Comparison of ENCODE assay signal across 20 mouse cellular contexts in the genomic region with DNA sequence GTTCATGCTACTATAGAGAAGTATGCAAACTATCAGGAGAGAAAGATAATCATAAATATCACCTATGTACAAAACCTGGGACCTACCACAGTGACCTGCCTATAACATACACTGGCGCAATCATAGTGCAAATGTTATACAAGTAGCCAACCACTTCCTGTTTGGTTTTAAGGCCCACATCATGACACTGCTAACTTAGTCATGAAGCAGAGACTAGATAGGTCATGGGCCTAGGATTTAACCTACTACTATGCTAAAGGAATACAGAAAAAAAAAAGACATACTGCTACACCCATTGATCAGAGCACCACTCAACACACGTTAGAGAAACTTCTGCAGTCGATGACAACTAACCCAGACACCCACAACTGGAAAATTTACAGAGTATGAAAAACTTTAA.
DNase-seq lines count a peak whose midpoint lies in the region; ATAC-seq and TF ChIP-seq lines count a peak whose summit lies in the region.
"Had no signal": no experiment of that assay in that cellular context is flagged by ENCODE, and none has a peak within 500 bp of the region (broad histone marks: within the 10 kb centered on the region; RNA-seq: fewer than 3 reads in every experiment).

No protein-coding gene starts in this region.

- H3K36me3 ChIP-seq in forebrain, embryonic 15.5 days = no peaks in the 10 kb centered on the region
- no peaks in the 10 kb centered on the region for H3K36me3 ChIP-seq in intestine, postnatal 0 days (ENCODE audit: control insufficient read depth, insufficient read depth)
- H3K36me3 ChIP-seq: embryonic facial prominence, embryonic 15.5 days; forebrain, embryonic 10.5 days; heart, embryonic 13.5 days; hindbrain, embryonic 15.5 days had no signal

- no peak overlapping the region for H3K4me2 ChIP-seq in forebrain, embryonic 15.5 days (replicated peaks)
- no peak overlapping the region for H3K4me2 ChIP-seq in intestine, postnatal 0 days (replicated peaks; ENCODE audit: low read depth)
- H3K4me2 ChIP-seq: embryonic facial prominence, embryonic 15.5 days; heart, embryonic 13.5 days; hindbrain, embryonic 15.5 days had no signal

- H3K4me1 ChIP-seq in forebrain, embryonic 15.5 days = peaks cover 13% of the 10 kb centered on the region
- no peaks in the 10 kb centered on the region for H3K4me1 ChIP-seq in intestine, postnatal 0 days (replicated peaks; ENCODE audit: control insufficient read depth, insufficient read depth, low read length)
- H3K4me1 ChIP-seq: heart, embryonic 13.5 days had no signal

- TF ChIP-seq CTCF in intestine, postnatal 0 days (IDR thresholded peaks at IDR 0.05; ENCODE audit: low read depth) = no peak

- H3K27me3 ChIP-seq in forebrain, embryonic 15.5 days = no peaks in the 10 kb centered on the region
- no peaks in the 10 kb centered on the region for H3K27me3 ChIP-seq in intestine, postnatal 0 days (replicated peaks; ENCODE audit: control insufficient read depth, insufficient read depth, low read length)
- H3K27me3 ChIP-seq: embryonic facial prominence, embryonic 15.5 days; heart, embryonic 13.5 days; hindbrain, embryonic 15.5 days had no signal

- 93% methylated on average over 3 of the region's 3 CpGs for WGBS in forebrain, embryonic 15.5 days
- over 99% methylated on average over 3 of the region's 3 CpGs for WGBS in intestine, postnatal 0 days

- H3K27ac ChIP-seq in forebrain, embryonic 15.5 days (replicated peaks) = no peak overlapping the region
- H3K27ac ChIP-seq in intestine, postnatal 0 days (ENCODE audit: low read depth, low read length) = no peak overlapping the region
- H3K27ac ChIP-seq: embryonic facial prominence, embryonic 15.5 days; forebrain, embryonic 10.5 days; heart, embryonic 13.5 days; hindbrain, embryonic 15.5 days had no signal

- no peak for DNase-seq in adipocyte (ENCODE audit: low spot score)
- DNase-seq in adrenal gland, postnatal 36 days = no peak
- DNase-seq: adrenal gland, postnatal 14 days; B cell, adult 2 months; cerebellum, adult 2 months; cerebellum, postnatal 10 days; embryo, embryonic 11 days; heart, postnatal 36 days; kidney, adult 18-20 months had no signal

- H3K9ac ChIP-seq in forebrain, embryonic 15.5 days (replicated peaks) = no peak overlapping the region
- no peak overlapping the region for H3K9ac ChIP-seq in intestine, postnatal 0 days (ENCODE audit: low read depth, low read length)
- H3K9ac ChIP-seq: embryonic facial prominence, embryonic 15.5 days; heart, embryonic 13.5 days; hindbrain, embryonic 15.5 days had no signal

- ATAC-seq in CD4-positive, CD25-positive, alpha-beta regulatory T cell, adult 4 months = peak; percentile 79
- peak; percentile 75 for ATAC-seq in granulocyte monocyte progenitor cell, adult 5-6 weeks (replicated peaks; ENCODE audit: poor library complexity, severe bottlenecking)
- ATAC-seq in megakaryocyte progenitor cell, adult 5-6 weeks (replicated peaks; ENCODE audit: poor library complexity) = peak; percentile 72
- no peak for ATAC-seq in forebrain, embryonic 15.5 days (replicated peaks)
- no peak for ATAC-seq in intestine, postnatal 0 days
- ATAC-seq: forebrain, embryonic 14.5 days had no signal

- H3K4me3 ChIP-seq in forebrain, embryonic 15.5 days = no peak overlapping the region
- no peak overlapping the region for H3K4me3 ChIP-seq in intestine, postnatal 0 days (ENCODE audit: low read depth, low read length)
- H3K4me3 ChIP-seq: embryonic facial prominence, embryonic 15.5 days; erythroblast, embryonic 14.5 days; forebrain, embryonic 10.5 days; heart, embryonic 13.5 days; hindbrain, embryonic 15.5 days had no signal

- no peaks in the 10 kb centered on the region for H3K9me3 ChIP-seq in forebrain, embryonic 15.5 days
- no peaks in the 10 kb centered on the region for H3K9me3 ChIP-seq in intestine, postnatal 0 days (ENCODE audit: control insufficient read depth)
- H3K9me3 ChIP-seq: embryonic facial prominence, embryonic 15.5 days; forebrain, embryonic 10.5 days; heart, embryonic 13.5 days; hindbrain, embryonic 15.5 days had no signal

Comparison
In these comparisons a context has a peak if more than half of its experiments do, and no peak if none do; other contexts are left out.
1. ATAC-seq: peak in CD4-positive, CD25-positive, alpha-beta regulatory T cell, adult 4 months (single experiment), granulocyte monocyte progenitor cell, adult 5-6 weeks (single experiment) and megakaryocyte progenitor cell, adult 5-6 weeks (single experiment); none in forebrain, embryonic 15.5 days (single experiment) and intestine, postnatal 0 days (single experiment).